Mouse (Mus musculus) lung, postnatal 0 days (tissue): ENCODE results near the gene S100a16. TPM values are rescaled to one million over a fixed set of nuclear protein-coding genes. Genes with fewer than 3 reads are reported as not detected.

Experiments
- ATAC-seq: fragments of 200-750 bp; cut with Nextera tagmentation; 2 replicates; pipeline ENCODE4 v1.8.0; 2017; ENCODE audit warnings: moderate library complexity
- DNase-seq: peaks from one replicate; pipeline ENCODE4 v3.0.0-alpha.2; 2016; ENCODE audit warnings: low spot score
- H3K27ac ChIP-seq: fragments of 300-500 bp; sonication (generic); 2 replicates; pipeline ENCODE4 v1.5.1; 2014; ENCODE audit warnings: antibody characterized with exemption, mild to moderate bottlenecking, low read length, mixed read lengths
- H3K27me3 ChIP-seq: fragments of 300-500 bp; sonication (generic); replicated peaks from 2 replicates; pipeline ENCODE4 v1.6.1; 2014; ENCODE audit warnings: low read length, mixed read lengths; ENCODE audit not compliant: insufficient read depth
- H3K36me3 ChIP-seq: fragments of 300-500 bp; sonication (generic); 2 replicates; pipeline ENCODE4 v1.6.1; 2014; ENCODE audit warnings: low read length, mixed read lengths; ENCODE audit not compliant: insufficient read depth
- H3K4me1 ChIP-seq: fragments of 300-500 bp; sonication (generic); 2 replicates; pipeline ENCODE4 v1.6.1; 2014; ENCODE audit warnings: antibody characterized with exemption, low read depth, low read length, mixed read lengths; ENCODE audit not compliant: insufficient read depth
- H3K4me2 ChIP-seq: fragments of 300-500 bp; sonication (generic); replicated peaks from 2 replicates; pipeline ENCODE4 v1.6.1; 2014; ENCODE audit warnings: low read depth, mild to moderate bottlenecking, low read length, moderate library complexity, mixed read lengths
- H3K4me3 ChIP-seq: fragments of 300-500 bp; sonication (generic); 2 replicates; pipeline ENCODE4 v1.5.1; 2014; ENCODE audit warnings: low read depth, low read length
- H3K9ac ChIP-seq: fragments of 300-500 bp; sonication (generic); replicated peaks from 2 replicates; pipeline ENCODE4 v1.6.1; 2014; ENCODE audit warnings: low read depth, mild to moderate bottlenecking
- H3K9me3 ChIP-seq: fragments of 300-500 bp; sonication (generic); 2 replicates; pipeline ENCODE4 v1.6.1; 2016; ENCODE audit warnings: low read length, mixed read lengths
- CTCF ChIP-seq: IDR thresholded peaks from 2 replicates; pipeline ENCODE4 v1.5.1; 2016; ENCODE audit warnings: antibody characterized with exemption, mild to moderate bottlenecking
- EP300 ChIP-seq: IDR thresholded peaks from 2 replicates; pipeline ENCODE4 v1.6.1; 2016; ENCODE audit warnings: antibody characterized with exemption, mild to moderate bottlenecking, control low read depth
- WGBS: fragments of 180-500 bp; shearing (Covaris S2); extraction: QIAGEN DNeasy Blood & Tissue Kit; methylation state at CpG from one replicate; pipeline ENCODE4 v1.1.7; 2014; 5-methylcytosine and 5-hydroxymethylcytosine counted together
- polyA plus RNA-seq: library from polyadenylated mRNA; unstranded; fragments of >200 nt; fragmentation: Nextera tagmentation; extraction: Ambion mirVana; gene quantifications from 2 replicates; pipeline ENCODE4 v1.2.1, GENCODE M21; 2015

S100a16 gene
- polyA plus RNA-seq, 1 experiment from 2014 or later = 368 TPM

DNA sequence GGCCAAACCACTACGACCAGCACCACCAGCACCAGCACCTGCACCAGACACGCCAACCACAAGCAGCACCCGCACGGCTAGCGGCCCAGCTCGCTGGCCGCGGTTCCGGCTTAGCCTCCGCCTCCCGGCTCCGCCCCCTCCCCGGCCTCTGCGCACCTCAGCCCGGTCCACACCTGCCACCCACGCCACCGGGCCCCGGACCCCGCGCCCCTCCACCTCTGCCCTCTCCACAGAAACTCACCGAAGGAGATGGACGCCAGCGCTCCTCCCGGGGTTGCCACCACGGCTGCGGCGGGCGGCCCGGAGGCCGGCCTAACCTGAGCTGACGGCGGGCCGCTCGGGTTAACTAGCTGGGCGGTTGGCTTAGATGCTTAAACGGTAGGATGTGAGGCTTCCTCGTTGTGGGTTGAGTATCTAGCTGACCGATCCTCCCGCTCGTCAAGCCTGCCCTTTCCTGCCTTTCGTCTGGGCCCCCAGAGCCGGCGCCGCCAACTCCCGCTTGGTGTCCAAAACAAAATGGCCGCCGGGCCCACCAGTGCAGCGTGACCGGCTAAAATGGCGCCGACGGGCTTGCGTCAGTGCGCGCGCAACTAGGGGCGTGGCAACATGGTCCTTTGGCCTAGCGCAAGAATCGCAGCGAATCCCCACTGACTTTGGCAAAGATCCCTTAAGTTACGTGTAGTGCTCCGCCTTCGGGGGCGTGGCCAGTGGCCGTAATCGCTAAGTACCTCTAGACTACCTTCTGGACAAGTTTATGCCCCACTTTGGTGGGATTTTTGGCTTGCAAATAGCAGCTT is 27.9 kb upstream of the S100a16 start, which contains the start of gene Chtop:
Gene Chtop, minus strand, starts transcription at position 549 of the 797 bp plus-strand sequence.
- 0% methylated on average over 57 of the region's 66 CpGs for WGBS
- ATAC-seq (peak; percentile 91), DNase-seq (peak; percentile 99)
- peaks cover 22% of the 10 kb centered on the region; the same call in 1 of the 2 replicates for H3K4me1 ChIP-seq
- peak within 1 kb of the TSS; percentile 94 for H3K4me3 ChIP-seq
- peak within 1 kb of the TSS; percentile 96 for H3K27ac ChIP-seq
- peak within 1 kb of the TSS; percentile 99 for H3K9ac ChIP-seq
- H3K36me3 ChIP-seq = peaks cover 14% of the 10 kb centered on the region; the same call in 1 of the 2 replicates
- H3K9me3 ChIP-seq = no peaks in the 10 kb centered on the region
- H3K27me3 ChIP-seq = no peaks in the 10 kb centered on the region
- peak within 1 kb of the TSS; percentile 56 for H3K4me2 ChIP-seq
- TF ChIP-seq CTCF = no peak
- TF ChIP-seq EP300 = 0 out of 2 replicates have a peak, but pooled peaks have one; percentile 26

DNA sequence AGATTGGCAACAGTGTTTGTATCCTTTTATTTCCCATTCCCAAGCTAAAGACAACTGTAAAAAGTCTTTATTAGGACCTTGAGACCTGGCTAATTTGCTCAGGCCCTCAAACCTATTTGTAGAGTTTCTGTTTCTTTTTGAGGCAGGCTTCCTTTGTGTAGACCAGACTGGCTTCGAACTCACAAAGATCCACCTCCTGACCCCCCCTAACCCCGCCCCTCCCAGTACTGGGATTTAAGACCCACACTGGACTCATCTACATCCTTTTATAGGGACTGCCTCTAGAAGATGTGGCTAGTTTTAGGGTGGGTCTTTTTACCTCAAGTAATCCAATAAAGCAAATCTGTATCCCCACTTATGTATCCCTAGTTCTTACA is 27.3 kb upstream of the S100a16 start:
- Histone ChIP-seq H3K27ac (peak overlapping the region; percentile 96), H3K27me3 (no peaks in the 10 kb centered on the region), H3K36me3 (peaks cover 14% of the 10 kb centered on the region; the same call in 1 of the 2 replicates), H3K9me3 (no peaks in the 10 kb centered on the region), H3K9ac (no peak overlapping the region), H3K4me3 (peak overlapping the region; percentile 94; the same call in 1 of the 2 replicates), H3K4me1 (peaks cover 22% of the 10 kb centered on the region; the same call in 1 of the 2 replicates), H3K4me2 (peak overlapping the region; percentile 34)
- TF ChIP-seq CTCF (no peak), EP300 (no peak)
- DNase-seq (no peak), ATAC-seq (no peak)
- WGBS = 14% methylated on average over 2 of the region's 2 CpGs

DNA sequence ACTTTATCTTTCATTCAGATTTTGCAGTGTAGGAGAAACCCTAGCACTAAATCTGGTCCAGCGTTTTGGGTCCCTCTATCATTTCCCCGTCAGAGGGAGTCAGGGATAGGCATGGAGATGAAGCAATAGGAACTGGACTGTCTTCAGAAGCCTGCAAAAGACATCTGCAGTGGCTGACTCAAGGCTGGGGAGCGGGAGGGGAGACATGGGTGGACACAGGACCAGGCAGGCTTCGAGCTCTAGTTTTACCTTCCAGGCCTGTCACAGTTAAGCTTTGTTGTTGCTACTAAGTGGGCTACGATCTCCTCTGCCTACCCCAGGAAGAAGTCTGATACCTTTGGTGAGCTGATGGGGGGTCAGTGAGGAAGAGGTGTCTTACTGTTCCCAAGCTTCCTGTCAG is 24.8 kb upstream of the S100a16 start:
- WGBS = 79% methylated on average over 5 of the region's 5 CpGs
- H3K4me2 ChIP-seq = no peak overlapping the region
- no peak overlapping the region for H3K27ac ChIP-seq
- H3K9ac ChIP-seq = no peak overlapping the region
- ATAC-seq (no peak), DNase-seq (no peak)
- H3K27me3 ChIP-seq = no peaks in the 10 kb centered on the region
- TF ChIP-seq CTCF = no peak
- no peak for TF ChIP-seq EP300
- H3K4me3 ChIP-seq = no peak overlapping the region
- H3K9me3 ChIP-seq = no peaks in the 10 kb centered on the region
- no peaks in the 10 kb centered on the region for H3K36me3 ChIP-seq
- peaks cover 22% of the 10 kb centered on the region; the same call in 1 of the 2 replicates for H3K4me1 ChIP-seq

DNA sequence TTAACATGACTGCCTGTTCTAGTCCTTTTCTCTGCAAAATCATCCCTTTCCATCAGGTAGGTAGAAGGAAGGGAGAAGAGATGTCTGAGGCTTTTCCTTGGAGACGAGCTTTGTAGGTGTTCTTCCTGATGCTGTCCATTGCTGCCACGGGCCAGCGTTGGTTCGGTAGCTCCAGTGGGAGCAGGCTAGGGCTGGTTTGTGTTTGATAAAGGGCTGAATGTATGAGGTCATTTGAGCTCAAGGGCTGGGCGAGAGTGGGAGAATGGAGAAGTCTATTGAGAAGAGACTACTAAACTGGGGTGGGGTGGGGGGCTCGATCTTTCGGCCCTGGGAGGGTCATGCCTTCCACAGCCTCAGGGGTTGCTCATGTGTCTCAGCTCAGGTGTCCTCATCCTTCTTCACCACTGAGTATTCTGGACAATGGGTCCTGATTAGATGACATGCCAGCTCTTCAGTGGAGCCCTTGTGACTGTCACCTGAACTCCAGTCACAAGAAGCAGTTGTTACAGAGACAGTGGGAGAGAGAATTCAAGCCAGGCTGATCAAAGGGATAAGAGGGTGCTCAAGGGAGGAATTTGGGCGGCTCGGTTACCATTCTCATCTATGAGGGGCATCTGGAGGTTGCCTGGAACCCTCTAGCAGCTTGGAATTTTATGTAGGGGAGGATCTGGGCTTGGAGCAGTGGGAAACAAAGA is 24.0 kb upstream of the S100a16 start:
- H3K27ac ChIP-seq = no peak overlapping the region
- H3K27me3 ChIP-seq = no peaks in the 10 kb centered on the region
- ATAC-seq (no peak), DNase-seq (no peak)
- peak overlapping the region; percentile 52; the same call in 1 of the 2 replicates for H3K4me3 ChIP-seq
- H3K36me3 ChIP-seq = no peaks in the 10 kb centered on the region
- no peak for TF ChIP-seq EP300
- no peak for TF ChIP-seq CTCF
- peaks cover 15% of the 10 kb centered on the region; the same call in 1 of the 2 replicates for H3K4me1 ChIP-seq
- no peak overlapping the region for H3K9ac ChIP-seq
- 72% methylated on average over 9 of the region's 9 CpGs for WGBS
- H3K4me2 ChIP-seq = peak overlapping the region; percentile 93; the same call in 1 of the 2 replicates
- H3K9me3 ChIP-seq = no peaks in the 10 kb centered on the region

DNA sequence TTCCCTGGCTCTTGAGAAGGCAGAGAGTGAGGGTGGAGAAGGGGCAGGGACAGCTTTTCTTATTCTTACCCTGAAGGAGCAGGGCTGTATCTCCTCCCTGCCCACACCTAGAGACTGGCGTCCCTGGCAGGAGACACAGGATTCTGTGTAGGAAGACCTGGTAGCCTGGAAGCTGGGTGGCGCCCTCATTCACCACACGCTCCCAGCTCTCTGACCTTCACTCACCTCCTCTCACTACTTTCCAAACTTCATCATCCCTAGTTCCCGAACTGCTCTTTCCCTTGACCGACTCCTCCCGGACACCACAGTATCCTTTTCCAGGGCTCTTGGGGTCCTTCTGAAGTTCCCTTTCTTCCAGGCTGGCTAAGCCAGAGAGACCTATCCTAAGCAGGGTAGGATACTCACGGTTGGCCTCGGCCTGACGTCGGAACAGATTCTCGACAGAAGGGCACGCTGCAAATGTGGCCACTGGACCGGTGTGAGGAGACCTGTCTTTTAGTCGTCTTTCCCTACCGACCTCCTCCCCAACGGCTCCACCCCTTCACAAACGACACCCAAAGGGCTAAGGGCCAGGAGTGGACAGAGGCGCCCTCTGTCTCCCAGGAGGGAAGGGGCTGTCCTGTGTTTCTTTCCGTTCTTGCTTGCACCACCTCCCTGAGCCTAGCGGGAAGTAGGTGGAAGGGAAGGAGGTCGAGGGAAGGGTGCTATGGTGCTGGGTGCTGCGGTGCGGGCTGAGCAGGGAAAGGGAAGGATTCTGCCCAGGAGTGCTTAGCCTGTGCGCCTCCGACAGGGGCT is 23.1 kb upstream of the S100a16 start, which contains the start of the genes S100a1 and S100a13:
Gene S100a1, minus strand, starts transcription at position 597 of the 795 bp plus-strand sequence.
Gene S100a13, plus strand, starts transcription at position 640 of the 795 bp plus-strand sequence.
- H3K9me3 ChIP-seq = no peaks in the 10 kb centered on the region
- H3K9ac ChIP-seq = peak within 1 kb of the TSS; percentile 64
- peaks cover 13% of the 10 kb centered on the region; the same call in 1 of the 2 replicates for H3K4me1 ChIP-seq
- peak; percentile 75 for TF ChIP-seq CTCF
- TF ChIP-seq EP300 = no peak
- WGBS = 4% methylated on average over 24 of the region's 25 CpGs
- peak within 1 kb of the TSS; percentile 93 for H3K4me2 ChIP-seq
- ATAC-seq (peak; percentile 75), DNase-seq (peak; percentile 89)
- H3K4me3 ChIP-seq = peak within 1 kb of the TSS; percentile 52
- no peaks in the 10 kb centered on the region for H3K27me3 ChIP-seq
- peak within 1 kb of the TSS; percentile 86 for H3K27ac ChIP-seq
- no peaks in the 10 kb centered on the region for H3K36me3 ChIP-seq
